Mouse (Mus musculus) heart, postnatal 0 days (tissue): ENCODE data around the gene Klhl30.

Experiments used
- CTCF ChIP-seq: IDR thresholded peaks from 2 replicates; pipeline ENCODE4 v1.5.1; 2016; ENCODE audit warnings: antibody characterized with exemption, control low read depth, low read depth
- EP300 ChIP-seq: IDR thresholded peaks from 2 replicates; pipeline ENCODE4 v1.6.1; 2016; ENCODE audit warnings: antibody characterized with exemption, low read depth

DNA sequence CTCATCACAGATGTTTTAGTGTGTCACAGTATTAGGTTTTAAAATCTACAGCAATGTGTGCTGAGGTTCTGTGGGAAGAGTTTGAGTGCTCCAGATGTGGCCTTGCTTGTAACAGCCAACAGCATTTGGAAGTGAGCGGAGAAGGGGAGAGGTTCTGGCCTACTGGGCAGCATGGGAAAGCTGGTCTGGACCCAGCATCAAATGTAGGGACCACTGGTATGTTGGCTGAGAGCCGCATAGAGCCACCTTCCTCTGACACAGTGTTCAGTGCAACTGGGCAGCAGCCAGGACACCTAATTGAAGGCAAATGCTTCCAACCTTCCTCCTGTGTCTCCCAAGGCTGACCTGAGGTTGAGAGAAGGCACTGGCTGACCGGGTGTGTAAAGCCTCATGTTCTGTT is 48.8 kb upstream of the Klhl30 start:
- TF ChIP-seq CTCF (no peak), EP300 (no peak)
